33 mouse cellular contexts compared by ENCODE assay signal in genomic region chr11:70107085-70107484, GRCm38 (mm10). TPM values are rescaled to one million over a fixed set of nuclear protein-coding genes. Genes with fewer than 3 reads are reported as not detected.
DNase-seq lines count a peak whose midpoint lies in the region; ATAC-seq and TF ChIP-seq lines count a peak whose summit lies in the region.
"Had no signal": no experiment of that assay in that cellular context is flagged by ENCODE, and none has a peak within 500 bp of the region (broad histone marks: within the 10 kb centered on the region; RNA-seq: fewer than 3 reads in every experiment).

No protein-coding gene starts in this region.

- H3K36me3 ChIP-seq in liver, embryonic 13.5 days: no peaks in the 10 kb centered on the region
- H3K36me3 ChIP-seq in liver, postnatal 0 days (replicated peaks; ENCODE audit: insufficient read depth, low read length): no peaks in the 10 kb centered on the region
- no peaks in the 10 kb centered on the region for H3K36me3 ChIP-seq in C2C12 (ENCODE audit: control insufficient read depth, insufficient read depth)
- H3K36me3 ChIP-seq in ES-E14 (ENCODE audit: control insufficient read depth, insufficient read depth, low read length, poor library complexity, severe bottlenecking): no peaks in the 10 kb centered on the region
- H3K36me3 ChIP-seq: embryonic facial prominence, embryonic 13.5 days; forebrain, embryonic 10.5 days; heart, embryonic 10.5 days; heart, embryonic 13.5 days; hindbrain, embryonic 13.5 days had no signal

- no peak overlapping the region for H3K4me2 ChIP-seq in liver, embryonic 13.5 days
- H3K4me2 ChIP-seq in liver, postnatal 0 days (ENCODE audit: low read depth, low read length): no peak overlapping the region
- H3K4me2 ChIP-seq: embryonic facial prominence, embryonic 13.5 days; forebrain, embryonic 13.5 days; heart, embryonic 13.5 days; hindbrain, embryonic 13.5 days had no signal

- WGBS in liver, embryonic 13.5 days (ENCODE audit: insufficient replicate concordance): 58% methylated on average over 8 of the region's 8 CpGs
- 70% methylated on average over 8 of the region's 8 CpGs for WGBS in liver, postnatal 0 days (ENCODE audit: insufficient replicate concordance)

- no peaks in the 10 kb centered on the region for H3K79me3 ChIP-seq in C2C12 (ENCODE audit: low read depth)

- peaks cover 8% of the 10 kb centered on the region; the same call in 1 of the 2 replicates for H3K4me1 ChIP-seq in liver, embryonic 13.5 days (replicated peaks)
- H3K4me1 ChIP-seq in liver, postnatal 0 days (ENCODE audit: insufficient read depth): no peaks in the 10 kb centered on the region
- H3K4me1 ChIP-seq in ES-E14 (ENCODE audit: control insufficient read depth in 2 of 2, insufficient read depth in 2 of 2, low read length in 2 of 2, poor library complexity in 1 of 2): no peaks in the 10 kb centered on the region
- H3K4me1 ChIP-seq: embryonic facial prominence, embryonic 13.5 days; forebrain, embryonic 10.5 days; forebrain, embryonic 13.5 days; heart, embryonic 10.5 days; heart, embryonic 13.5 days; hindbrain, embryonic 13.5 days had no signal

- H3K79me2 ChIP-seq in C2C12 (ENCODE audit: control insufficient read depth, insufficient read depth): no peaks in the 10 kb centered on the region

- peak overlapping the region; percentile 6; the same call in 1 of the 2 replicates for H3K27ac ChIP-seq in liver, embryonic 13.5 days
- H3K27ac ChIP-seq in liver, postnatal 0 days (ENCODE audit: low read depth): no peak overlapping the region
- no peak overlapping the region for H3K27ac ChIP-seq in ES-E14 (ENCODE audit: insufficient read depth, low read depth, low read length, poor library complexity, severe bottlenecking)
- H3K27ac ChIP-seq: embryonic facial prominence, embryonic 13.5 days; forebrain, embryonic 10.5 days; forebrain, embryonic 13.5 days; heart, adult 2 months; heart, embryonic 10.5 days; heart, embryonic 13.5 days; hindbrain, embryonic 13.5 days; hindbrain, postnatal 0 days had no signal

- no peak for TF ChIP-seq CTCF in liver, postnatal 0 days (IDR thresholded peaks at IDR 0.05; ENCODE audit: low read depth)
- TF ChIP-seq CTCF in C2C12 (IDR thresholded peaks at IDR 0.05; ENCODE audit: control insufficient read depth, insufficient read depth, insufficient read length): no peak

- in situ Hi-C loops in ES-E14 (cut with MboI; ENCODE audit: low sequenced_read_pairs in 2 of 2, unreplicated experiment in 2 of 2): no loop called here

- DNase-seq in liver, embryonic 13.5 days: no peak
- no peak for DNase-seq in liver, postnatal 0 days
- no peak for DNase-seq in ES-E14 (ENCODE audit: low read depth, low spot score)
- DNase-seq in yolk sac, embryonic 10.5 days (ENCODE audit: low spot score): peak; percentile 16
- no peak for DNase-seq in left cerebral cortex, postnatal 10 days (ENCODE audit: extremely low spot score in 1 of 2, low spot score in 2 of 2)
- no peak for DNase-seq in kidney, postnatal 10 days
- DNase-seq: adrenal gland, adult 2 months; adrenal gland, postnatal 14 days; cerebellum, adult 11 months; cerebellum, adult 2 months; cerebellum, adult 9-11 months; cerebellum, postnatal 25 days; gastrocnemius, postnatal 10 days; gastrocnemius, postnatal 36 days; heart, adult 2 months; heart, postnatal 14 days; heart, postnatal 4 days had no signal

- no peak overlapping the region for H3K4me3 ChIP-seq in liver, embryonic 13.5 days (replicated peaks)
- no peak overlapping the region for H3K4me3 ChIP-seq in liver, postnatal 0 days (ENCODE audit: low read depth, low read length)
- H3K4me3 ChIP-seq in C2C12 (ENCODE audit: insufficient read depth, poor library complexity, severe bottlenecking) (no peak overlapping the region), ES-E14 (ENCODE audit: insufficient read depth in 1 of 2, low read depth in 1 of 2, low read length in 2 of 2, poor library complexity in 1 of 2, severe bottlenecking in 1 of 2) (no peak overlapping the region)
- H3K4me3 ChIP-seq: embryonic facial prominence, embryonic 13.5 days; forebrain, embryonic 10.5 days; forebrain, embryonic 13.5 days; heart, adult 2 months; heart, embryonic 10.5 days; heart, embryonic 13.5 days; hindbrain, embryonic 13.5 days had no signal

- intact Hi-C loops in left cerebral cortex, postnatal 10 days (cut with DNase I): no loop called here

- H3K27me3 ChIP-seq in liver, embryonic 13.5 days: no peaks in the 10 kb centered on the region
- no peaks in the 10 kb centered on the region for H3K27me3 ChIP-seq in liver, postnatal 0 days (ENCODE audit: insufficient read depth, low read length)
- H3K27me3 ChIP-seq in C2C12 (ENCODE audit: control insufficient read depth, insufficient read depth, insufficient read length): no peaks in the 10 kb centered on the region
- H3K27me3 ChIP-seq: embryonic facial prominence, embryonic 13.5 days; forebrain, embryonic 13.5 days; heart, embryonic 13.5 days; hindbrain, embryonic 13.5 days had no signal

- no peak overlapping the region for H3K9ac ChIP-seq in liver, embryonic 13.5 days
- H3K9ac ChIP-seq in liver, postnatal 0 days (replicated peaks): no peak overlapping the region
- 0 out of 2 replicates have a peak overlapping the region, but pooled peaks have one; percentile 26 for H3K9ac ChIP-seq in ES-E14 (ENCODE audit: insufficient read depth, low read depth, low read length, poor library complexity, severe bottlenecking)
- H3K9ac ChIP-seq: embryonic facial prominence, embryonic 13.5 days; forebrain, embryonic 13.5 days; heart, embryonic 13.5 days; hindbrain, embryonic 13.5 days had no signal

- ATAC-seq in liver, embryonic 13.5 days (ENCODE audit: low read depth): no peak
- no peak for ATAC-seq in liver, postnatal 0 days
- ATAC-seq: forebrain, embryonic 13.5 days; forebrain, embryonic 16.5 days; hindbrain, postnatal 0 days; inflammation-experienced regulatory T-cells, adult 6 months; intestine, embryonic 16.5 days had no signal

- H3ac ChIP-seq in C2C12 (ENCODE audit: control insufficient read depth, insufficient read length, low read depth): no peak overlapping the region

- no peaks in the 10 kb centered on the region for H3K9me3 ChIP-seq in liver, embryonic 13.5 days (replicated peaks)
- no peaks in the 10 kb centered on the region for H3K9me3 ChIP-seq in liver, postnatal 0 days (ENCODE audit: low read length)
- no peaks in the 10 kb centered on the region for H3K9me3 ChIP-seq in ES-E14 (ENCODE audit: control insufficient read depth, insufficient read depth, low read depth, low read length)
- H3K9me3 ChIP-seq: embryonic facial prominence, embryonic 13.5 days; forebrain, embryonic 10.5 days; heart, embryonic 10.5 days; hindbrain, embryonic 13.5 days had no signal

- TF ChIP-seq EP300 in liver, postnatal 0 days (IDR thresholded peaks at IDR 0.05; ENCODE audit: low read depth): no peak

TF ChIP-seq in C2C12, 6 proteins besides CTCF, POLR2A, EP300 and RAD21:
- TF ChIP-seq MYOD1 (IDR thresholded peaks at IDR 0.05; ENCODE audit: control insufficient read depth, insufficient read length, low read depth) (peak; percentile 60), CEBPB (IDR thresholded peaks at IDR 0.05; ENCODE audit: low read depth) (no peak)
TF ChIP-seq in C2C12: peak in this region for 1.

TF ChIP-seq in ES-E14, 5 proteins besides CTCF, POLR2A, EP300 and RAD21:
- no peak for TF ChIP-seq CHD2 (IDR thresholded peaks at IDR 0.05; ENCODE audit: low read depth, low read length)
- no peak for TF ChIP-seq MAFK (IDR thresholded peaks at IDR 0.05; ENCODE audit: insufficient read depth, low read depth, low read length)
- no peak for TF ChIP-seq HCFC1 (IDR thresholded peaks at IDR 0.05; ENCODE audit: borderline replicate concordance, insufficient read depth, low read length)
- no peak for TF ChIP-seq ZC3H11A (IDR thresholded peaks at IDR 0.05; ENCODE audit: borderline replicate concordance, low read depth, low read length)
- TF ChIP-seq ZNF384 (IDR thresholded peaks at IDR 0.05; ENCODE audit: low read depth, low read length): no peak

RNA-seq across cellular contexts. Expression of gene Asgr2, which starts 14.6 kb away (rescaled TPM):
- polyA plus RNA-seq in liver, embryonic 13.5 days (2015; fragmentation: Nextera tagmentation; extraction: Ambion mirVana): 5.2 and 5.7 TPM in 2 replicates
- polyA plus RNA-seq in liver, postnatal 0 days (2015; fragmentation: Nextera tagmentation; extraction: Ambion mirVana): 48.3 and 53.3 TPM in 2 replicates
- polyA plus RNA-seq in C2C12 (2012; fragmentation: generic; extraction: Trizol): 1.3 TPM
- 2.0 and 2.1 TPM in 2 replicates for total RNA-seq in ES-E14 (2012; rRNA removed)
- total RNA-seq in left cerebral cortex, postnatal 10 days (2021): not detected
- total RNA-seq: common myeloid progenitor, adult 5-6 weeks; gastrocnemius, postnatal 36 days; granulocyte monocyte progenitor cell, adult 5-6 weeks; heart, postnatal 4 days; hindbrain, postnatal 0 days had no signal
- polyA plus RNA-seq: embryonic facial prominence, embryonic 13.5 days; forebrain, embryonic 10.5 days; forebrain, embryonic 13.5 days; forebrain, embryonic 16.5 days; heart, embryonic 13.5 days; hindbrain, embryonic 13.5 days; hindbrain, postnatal 0 days; inflammation-experienced regulatory T-cells, adult 6 months had no signal

RNA-seq across cellular contexts. Expression of gene Mgl2, which starts 23.0 kb away (rescaled TPM):
- 1.2 and 1.3 TPM in 2 replicates for polyA plus RNA-seq in liver, embryonic 13.5 days (2015; fragmentation: Nextera tagmentation; extraction: Ambion mirVana)
- polyA plus RNA-seq in liver, postnatal 0 days (2015; fragmentation: Nextera tagmentation; extraction: Ambion mirVana): 1.5 TPM in 2 replicates
- 1.8 TPM for polyA plus RNA-seq in C2C12 (2012; fragmentation: generic; extraction: Trizol)
- 0.42 and 1.8 TPM in 2 replicates for total RNA-seq in ES-E14 (2012; rRNA removed)
- total RNA-seq in left cerebral cortex, postnatal 10 days (2021): under 1 TPM; 0.30 to 0.36 TPM
- total RNA-seq: hindbrain, postnatal 0 days had no signal
- polyA plus RNA-seq: forebrain, embryonic 10.5 days; inflammation-experienced regulatory T-cells, adult 6 months had no signal

RNA-seq across cellular contexts. Expression of gene Clec10a, which starts 48.9 kb away (rescaled TPM):
- polyA plus RNA-seq in liver, embryonic 13.5 days (2015; fragmentation: Nextera tagmentation; extraction: Ambion mirVana): 0.27 and 0.32 TPM in 2 replicates
- 0.46 and 0.81 TPM in 2 replicates for polyA plus RNA-seq in liver, postnatal 0 days (2015; fragmentation: Nextera tagmentation; extraction: Ambion mirVana)
- 0.20 TPM for polyA plus RNA-seq in C2C12 (2012; fragmentation: generic; extraction: Trizol)
- 2.1 and 2.2 TPM in 2 replicates for total RNA-seq in ES-E14 (2012; rRNA removed)
- total RNA-seq in left cerebral cortex, postnatal 10 days (2021): 1 to 10 TPM; 1.2 to 3.4 TPM
- total RNA-seq: CH12.LX had no signal
- polyA plus RNA-seq: forebrain, embryonic 10.5 days had no signal

RNA-seq across cellular contexts. Expression of gene Asgr1, which starts 53.2 kb away (rescaled TPM):
- 1.4 and 1.8 TPM in 2 replicates for polyA plus RNA-seq in liver, embryonic 13.5 days (2015; fragmentation: Nextera tagmentation; extraction: Ambion mirVana)
- polyA plus RNA-seq in liver, postnatal 0 days (2015; fragmentation: Nextera tagmentation; extraction: Ambion mirVana): 458 and 462 TPM in 2 replicates
- 4.0 TPM for polyA plus RNA-seq in C2C12 (2012; fragmentation: generic; extraction: Trizol)
- total RNA-seq in ES-E14 (2012; rRNA removed): 0.58 TPM in 1 of 2 replicates, not detected in the other
- total RNA-seq in left cerebral cortex, postnatal 10 days (2021): 1 to 10 TPM; 1.4 to 1.5 TPM
- total RNA-seq: CH12.LX; common myeloid progenitor, adult 5-6 weeks; gastrocnemius, adult 18-20 months; gastrocnemius, postnatal 36 days; granulocyte monocyte progenitor cell, adult 5-6 weeks; heart, adult 2 months; heart, postnatal 14 days; heart, postnatal 4 days had no signal
- polyA plus RNA-seq: heart, adult 2 months; heart, embryonic 13.5 days; heart, embryonic 16.5 days; inflammation-experienced regulatory T-cells, adult 6 months had no signal
